Mouse (Mus musculus) adipocyte (in vitro differentiated cells): ENCODE results near the gene Kcnab1.
A peak's percentile ranks its signal among the peaks of the same experiment; 100 is the strongest.

ENCODE experiments used
- DNase-seq: peaks from one replicate; pipeline ENCODE4 v3.0.0-alpha.2; 2016; ENCODE audit warnings: low spot score

The Kcnab1 gene

GRCm38 (mm10) chr3:65108945-65109921, at the start of gene Kcnab1:
TSS of gene Kcnab1 (plus strand) at chr3:65109384.
- DNase-seq, result no peak

- no peak for DNase-seq
These were observed 20.9 kb upstream of the Kcnab1 start for GRCm38 (mm10) chr3:65088295-65088694.

GRCm38 (mm10) chr3:65104117-65104516, 5.1 kb upstream of the Kcnab1 start:
- no peak for DNase-seq

GRCm38 (mm10) chr3:65110190-65110589, 1.0 kb downstream of the Kcnab1 start:
- DNase-seq, result no peak

GRCm38 (mm10) chr3:65111176-65111575, 2.0 kb downstream of the Kcnab1 start:
- DNase-seq, result no peak

GRCm38 (mm10) chr3:65115164-65115563, 6.0 kb downstream of the Kcnab1 start:
- DNase-seq, result no peak

GRCm38 (mm10) chr3:65116958-65117357, 7.8 kb downstream of the Kcnab1 start:
- no peak for DNase-seq

- no peak for DNase-seq
These were observed 8.2 kb downstream of the Kcnab1 start for GRCm38 (mm10) chr3:65117365-65117764.

- peak; percentile 43 for DNase-seq
These were observed 15.8 kb downstream of the Kcnab1 start for GRCm38 (mm10) chr3:65124975-65125374.

- DNase-seq, result no peak
These were observed 20.4 kb downstream of the Kcnab1 start for GRCm38 (mm10) chr3:65129625-65130024.

GRCm38 (mm10) chr3:65134931-65135330, 25.7 kb downstream of the Kcnab1 start:
- DNase-seq, result no peak

GRCm38 (mm10) chr3:65136897-65137296, 27.7 kb downstream of the Kcnab1 start:
- peak; percentile 4 for DNase-seq

- DNase-seq, result peak; percentile 8
These were observed 29.6 kb downstream of the Kcnab1 start for GRCm38 (mm10) chr3:65138739-65139138.

GRCm38 (mm10) chr3:65145152-65145551, 36.0 kb downstream of the Kcnab1 start:
- no peak for DNase-seq

GRCm38 (mm10) chr3:65151808-65152207, 42.6 kb downstream of the Kcnab1 start:
- DNase-seq, result no peak

GRCm38 (mm10) chr3:65172964-65173363, 63.8 kb downstream of the Kcnab1 start:
- no peak for DNase-seq

GRCm38 (mm10) chr3:65174564-65174963, 65.4 kb downstream of the Kcnab1 start:
- DNase-seq, result no peak

- DNase-seq, result no peak
These were observed 66.6 kb downstream of the Kcnab1 start for GRCm38 (mm10) chr3:65175819-65176218.

- DNase-seq, result no peak
These were observed 67.7 kb downstream of the Kcnab1 start for GRCm38 (mm10) chr3:65176846-65177245.

- DNase-seq, result peak; percentile 58
These were observed 78.9 kb downstream of the Kcnab1 start for GRCm38 (mm10) chr3:65187833-65188698.

GRCm38 (mm10) chr3:65200611-65201010, 91.4 kb downstream of the Kcnab1 start:
- DNase-seq, result no peak

GRCm38 (mm10) chr3:65203361-65204117, 94.4 kb downstream of the Kcnab1 start:
- peak; percentile 25 for DNase-seq
